Mouse (Mus musculus) cerebellum, adult 11 months (tissue): ENCODE results near the gene 4930516K23Rik.

Experiments used
- DNase-seq: peaks from one replicate; pipeline ENCODE4 v3.0.0; 2022

4930516K23Rik gene

GRCm38 (mm10) chr7:104061345-104061744, at the start of gene 4930516K23Rik:
Gene 4930516K23Rik, minus strand, starts transcription at chr7:104061445.
- no peak for DNase-seq

GRCm38 (mm10) chr7:104104757-104104972, 43.4 kb upstream of the 4930516K23Rik start, which contains the start of gene Olfr646:
Gene Olfr646, plus strand, starts transcription at chr7:104104873.
- no peak for DNase-seq

- no peak for DNase-seq
Observed at GRCm38 (mm10) chr7:104103913-104104756, 42.9 kb upstream of the 4930516K23Rik start.

GRCm38 (mm10) chr7:104085365-104085764, 24.1 kb upstream of the 4930516K23Rik start, which contains the start of gene Olfr645:
Gene Olfr645, minus strand, starts transcription at chr7:104085465.
- no peak for DNase-seq

- DNase-seq, result no peak
Observed at GRCm38 (mm10) chr7:104071769-104072168, 10.5 kb upstream of the 4930516K23Rik start, which contains the start of gene Olfr644. Gene Olfr644, minus strand, starts transcription at chr7:104071869.

GRCm38 (mm10) chr7:104059215-104059614, 2.0 kb downstream of the 4930516K23Rik start:
- no peak for DNase-seq

GRCm38 (mm10) chr7:104052566-104052965, 8.7 kb downstream of the 4930516K23Rik start, which contains the start of gene Olfr642:
Gene Olfr642, minus strand, starts transcription at chr7:104052666.
- no peak for DNase-seq

- DNase-seq, result no peak
Observed at GRCm38 (mm10) chr7:104050745-104051144, 10.5 kb downstream of the 4930516K23Rik start.

- DNase-seq, result no peak
Observed at GRCm38 (mm10) chr7:104035145-104035544, 26.1 kb downstream of the 4930516K23Rik start, which contains the start of gene Olfr641. Gene Olfr641, plus strand, starts transcription at chr7:104035445.

- no peak for DNase-seq
Observed at GRCm38 (mm10) chr7:104026978-104027377, 34.3 kb downstream of the 4930516K23Rik start.

- no peak for DNase-seq
Observed at GRCm38 (mm10) chr7:104025473-104025872, 35.8 kb downstream of the 4930516K23Rik start, which contains the start of gene Olfr640. Gene Olfr640, minus strand, starts transcription at chr7:104025573.

- no peak for DNase-seq
Observed at GRCm38 (mm10) chr7:104021651-104022050, 39.6 kb downstream of the 4930516K23Rik start.

- DNase-seq, result no peak
Observed at GRCm38 (mm10) chr7:104018953-104019352, 42.3 kb downstream of the 4930516K23Rik start.

GRCm38 (mm10) chr7:104017203-104017602, 44.0 kb downstream of the 4930516K23Rik start, which contains the start of gene Olfr639:
Gene Olfr639, minus strand, starts transcription at chr7:104017303.
- DNase-seq, result no peak
